Mouse (Mus musculus) ZHBTc4 (cell line): Measurements from ENCODE around the gene Olfr521.
"Not testable (repeated sequence)": the region's sequence is repeated elsewhere in the genome, so short reads cannot be mapped to it uniquely, and the experiment has no call there.

Experiments
- DNase-seq: peaks from one replicate; pipeline ENCODE4 v3.0.0-alpha.2; 2011; ENCODE audit warnings: low read depth, low spot score

Olfr521 gene

DNA sequence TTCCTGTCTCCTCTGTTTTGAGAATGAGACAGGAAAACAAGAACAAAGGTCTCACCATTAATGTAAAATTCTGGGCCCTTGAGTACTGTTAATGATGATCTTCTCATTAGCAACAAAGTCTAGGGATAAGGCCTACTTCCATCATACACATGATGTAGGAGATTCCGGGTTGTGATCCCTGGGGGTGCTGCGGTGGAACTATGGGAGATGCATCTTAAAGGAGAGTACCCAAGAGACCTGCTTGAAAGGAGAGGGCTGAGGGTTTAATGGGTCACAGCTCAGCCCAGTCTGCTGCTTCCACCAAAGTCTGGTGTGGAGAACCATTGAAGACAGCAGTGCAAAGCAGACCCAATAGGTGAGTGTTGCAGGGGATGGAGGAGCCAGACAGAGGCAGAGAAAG, at the start of gene Olfr521:
TSS of gene Olfr521 (plus strand) at position 301 of the 400 bp plus-strand sequence.
- no peak for DNase-seq

DNA sequence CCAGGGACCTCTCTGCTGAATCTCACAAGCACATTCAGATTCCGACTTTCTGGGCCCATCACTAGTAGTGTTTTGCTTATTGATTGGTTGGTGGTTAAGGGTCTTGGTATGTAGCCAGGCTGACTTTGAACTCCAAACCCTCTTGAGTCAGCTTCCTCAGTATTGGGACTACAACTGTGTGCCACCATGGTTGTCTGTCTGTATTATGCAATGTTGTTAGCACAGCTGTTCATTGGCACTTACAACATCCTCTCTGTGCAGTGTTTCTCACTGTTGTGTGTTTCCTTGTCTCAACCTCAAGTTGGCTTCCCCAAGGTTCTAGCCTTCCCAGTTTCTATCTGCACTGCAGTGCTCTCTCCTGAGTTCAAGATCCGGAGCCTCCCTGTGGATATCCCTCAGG, 46.8 kb upstream of the Olfr521 start:
- DNase-seq = no peak

DNA sequence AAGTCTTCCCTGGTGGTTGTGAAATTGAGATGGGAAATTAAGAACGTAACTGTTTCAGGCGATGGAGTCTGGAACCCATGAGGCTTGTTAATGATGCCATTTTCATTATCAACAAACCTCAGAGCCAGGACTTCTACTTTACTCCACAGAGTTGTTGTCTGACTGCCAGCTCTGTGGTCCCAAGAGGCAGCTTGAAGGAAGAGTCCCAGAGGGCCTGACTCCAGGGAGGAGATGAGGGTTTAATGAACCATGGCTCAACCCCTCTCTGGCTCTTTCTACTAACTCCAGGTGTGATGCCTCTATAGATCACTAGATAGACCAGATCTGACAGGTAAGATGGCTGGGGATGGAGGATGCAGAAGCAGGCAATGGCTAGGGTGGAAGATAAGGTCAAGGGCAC, 33.3 kb upstream of the Olfr521 start, which contains the start of gene Olfr520:
TSS of gene Olfr520 (plus strand) at position 301 of the 400 bp plus-strand sequence.
- DNase-seq = no peak

DNA sequence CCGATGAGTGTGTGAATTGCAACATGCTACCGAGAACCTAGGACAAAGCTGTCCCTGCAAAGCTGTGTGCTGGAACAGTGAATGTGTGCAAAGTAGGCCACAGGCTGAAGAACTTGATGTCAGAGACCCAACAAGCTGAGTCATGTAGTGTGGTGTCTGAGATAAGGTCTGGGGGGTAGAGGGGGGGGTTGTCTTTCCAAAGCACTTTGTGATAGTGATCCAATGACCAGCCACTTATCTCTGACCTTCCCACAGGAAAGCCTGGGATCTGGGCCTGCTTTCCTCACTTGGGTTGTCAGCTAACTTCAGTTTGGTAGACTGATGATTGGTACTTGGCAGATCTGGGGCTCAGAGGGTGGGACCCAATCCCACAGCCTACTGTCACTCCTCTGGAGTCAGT, 28.7 kb upstream of the Olfr521 start:
- DNase-seq = no peak

DNA sequence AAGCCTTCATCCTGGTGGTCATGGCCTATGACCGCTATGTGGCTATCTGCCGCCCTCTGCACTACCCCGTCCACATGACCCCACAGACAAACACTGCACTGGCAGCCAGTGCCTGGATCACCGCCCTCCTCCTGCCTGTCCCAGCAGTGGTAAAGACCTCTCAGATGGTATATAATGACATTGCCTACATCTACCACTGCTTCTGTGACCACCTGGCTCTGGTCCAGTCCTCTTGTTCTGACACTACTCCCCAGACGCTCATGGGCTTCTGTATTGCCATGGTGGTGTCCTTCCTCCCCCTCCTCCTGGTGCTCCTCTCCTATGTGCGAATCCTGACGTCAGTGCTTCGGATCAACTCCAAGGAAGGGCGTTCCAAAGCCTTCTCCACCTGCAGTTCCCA, 27.8 kb upstream of the Olfr521 start:
- DNase-seq = not testable (repeated sequence)

DNA sequence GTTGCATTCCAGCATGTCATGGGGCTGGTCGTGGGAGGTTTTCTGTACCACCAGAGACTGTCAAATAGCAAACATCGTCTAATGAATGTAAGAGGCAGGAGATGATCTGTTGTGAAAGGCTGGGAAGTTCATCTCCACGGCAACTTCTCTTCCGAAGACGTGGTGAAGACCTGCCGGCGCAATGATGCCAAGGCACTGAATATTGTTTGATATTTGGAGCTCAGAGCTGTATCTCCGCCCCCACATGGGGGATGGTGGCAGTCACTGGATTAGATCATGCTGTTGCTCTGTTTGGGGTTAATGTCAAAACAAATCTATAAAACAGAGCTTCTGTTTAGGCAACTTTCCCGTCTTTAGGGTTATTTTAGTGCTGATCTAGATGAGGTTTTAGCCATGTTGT, 24.0 kb upstream of the Olfr521 start:
- DNase-seq = peak; percentile 21

DNA sequence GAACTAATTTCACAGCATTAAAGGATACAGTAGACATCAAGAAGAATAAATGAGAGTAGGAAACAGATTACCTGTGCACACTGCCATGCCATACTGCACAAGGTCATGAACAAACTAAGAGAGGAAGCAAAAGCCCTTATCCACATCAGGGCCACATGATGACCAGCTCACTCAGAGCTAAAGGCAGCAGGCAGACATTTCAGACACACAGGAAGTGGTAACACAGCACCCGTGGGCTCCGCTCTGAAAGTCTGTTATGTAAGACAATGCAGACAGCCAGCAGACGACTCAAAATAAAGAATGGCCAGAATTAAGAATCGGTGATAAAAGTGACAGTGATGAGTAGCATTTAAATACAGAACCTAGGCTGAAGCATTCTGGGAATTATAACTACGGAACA, 18.1 kb downstream of the Olfr521 start:
- no peak for DNase-seq

DNA sequence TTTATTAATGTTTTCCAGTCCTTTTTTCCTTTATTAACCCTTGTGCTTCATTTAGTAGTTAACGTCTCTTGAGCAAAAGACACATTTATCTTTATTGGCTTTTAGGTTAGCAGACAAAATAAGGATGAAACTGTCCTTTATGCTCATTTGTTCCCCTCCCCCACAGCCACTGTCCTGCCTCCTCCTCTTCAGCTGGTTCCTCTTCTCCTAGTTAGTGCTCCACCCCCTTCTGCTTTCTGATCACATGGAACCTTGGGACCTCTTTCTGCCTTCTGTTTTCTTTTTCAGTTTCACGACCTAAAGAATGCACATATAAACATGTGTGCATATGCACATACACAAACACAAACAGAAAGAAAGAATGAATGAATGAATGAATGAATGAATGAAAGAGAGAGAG, 18.6 kb downstream of the Olfr521 start:
- no peak for DNase-seq

DNA sequence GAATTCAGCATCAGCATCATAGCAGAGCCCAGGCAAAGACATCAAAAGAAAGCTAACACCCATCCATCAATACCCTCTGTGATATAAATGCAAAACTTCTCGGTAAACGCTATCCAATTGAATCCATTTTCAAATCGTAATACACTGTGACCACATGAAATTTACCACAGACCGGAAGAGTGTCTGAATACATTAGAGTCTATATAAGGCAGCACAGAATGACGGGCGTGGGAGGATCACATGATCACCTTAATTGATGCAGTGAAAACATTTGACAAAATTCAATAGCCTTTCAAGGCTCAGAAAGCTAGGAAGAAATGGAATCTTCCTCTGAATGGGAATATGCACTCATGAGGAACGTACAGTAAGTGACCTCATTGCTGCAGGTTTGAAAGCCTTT, 20.1 kb downstream of the Olfr521 start:
- DNase-seq = no peak

DNA sequence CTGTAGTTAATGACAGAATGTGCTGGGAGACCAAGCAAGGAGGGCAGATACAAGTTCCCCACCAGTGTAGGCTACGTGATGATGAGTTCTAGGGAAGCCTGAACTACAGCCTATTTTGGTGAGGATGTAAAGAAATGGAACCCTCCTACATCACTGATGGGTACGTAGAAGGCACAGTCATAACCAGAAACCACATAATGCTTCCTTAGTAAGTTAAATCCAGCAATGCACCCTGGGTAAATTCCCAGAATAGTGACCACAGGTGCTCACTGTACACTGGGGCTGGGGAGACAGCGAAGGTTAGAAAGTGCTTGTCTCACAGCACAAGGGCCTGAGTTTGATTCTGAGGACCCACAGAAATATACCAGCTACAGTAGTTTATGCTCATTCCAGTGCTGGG, 22.2 kb downstream of the Olfr521 start:
- DNase-seq = no peak

DNA sequence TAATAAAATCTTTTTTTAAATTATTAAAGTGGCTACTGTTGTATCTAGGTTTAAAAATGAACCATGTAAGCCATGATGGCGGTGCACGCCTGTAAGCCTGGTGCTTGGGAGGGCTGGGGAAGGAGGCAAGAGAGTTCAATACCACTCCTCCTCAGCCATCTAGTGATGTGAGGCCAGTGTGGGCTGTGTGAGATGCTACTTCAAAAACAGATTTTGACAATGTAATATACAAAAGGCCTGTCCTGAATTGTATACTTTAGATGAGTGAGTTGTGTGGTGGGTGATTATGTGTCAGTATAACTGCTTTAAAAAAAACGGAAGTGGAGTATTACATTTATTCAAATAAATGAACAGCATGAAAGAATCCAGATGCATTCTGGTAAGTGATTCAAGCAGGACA, 23.5 kb downstream of the Olfr521 start:
- no peak for DNase-seq

DNA sequence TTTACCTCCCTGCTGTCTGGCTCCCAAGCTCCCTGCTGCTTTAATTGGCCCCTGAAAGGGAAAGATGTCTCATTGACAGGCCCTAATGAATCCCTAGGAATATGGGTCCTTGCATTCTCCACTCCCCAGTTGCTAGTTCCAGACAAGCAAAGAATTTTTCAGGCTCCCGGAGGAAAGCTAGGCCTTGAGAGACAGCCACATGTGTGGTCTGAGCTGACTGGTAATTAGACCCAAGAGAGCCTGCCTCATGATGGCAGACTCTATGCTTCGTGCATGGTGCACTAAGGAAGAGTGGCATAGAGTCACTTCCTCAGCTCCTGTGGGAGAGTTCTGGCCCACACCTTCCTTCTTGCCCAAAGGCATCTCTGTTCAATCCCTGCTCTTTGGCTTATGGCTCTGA, 24.6 kb downstream of the Olfr521 start:
- no peak for DNase-seq

DNA sequence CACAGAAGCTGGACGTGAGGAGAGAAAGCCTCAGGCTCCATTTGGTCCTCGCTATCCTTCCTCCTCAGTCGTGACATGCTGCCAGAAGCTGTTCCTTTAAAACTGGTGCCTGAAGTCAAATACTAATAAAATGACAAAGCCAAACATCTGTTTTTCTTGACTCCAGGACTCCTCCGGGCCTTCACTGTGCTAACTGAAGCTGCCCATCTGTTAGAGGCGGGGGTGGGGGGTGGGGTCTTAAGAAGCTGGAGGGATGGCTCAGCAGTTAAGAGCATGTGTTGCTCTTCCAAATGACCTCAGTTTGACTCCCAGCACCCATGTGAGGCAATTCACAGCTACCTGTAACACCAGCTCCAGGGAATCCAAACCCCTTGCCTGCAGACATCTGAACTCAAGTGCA, 25.3 kb downstream of the Olfr521 start:
- peak; percentile 7 for DNase-seq

DNA sequence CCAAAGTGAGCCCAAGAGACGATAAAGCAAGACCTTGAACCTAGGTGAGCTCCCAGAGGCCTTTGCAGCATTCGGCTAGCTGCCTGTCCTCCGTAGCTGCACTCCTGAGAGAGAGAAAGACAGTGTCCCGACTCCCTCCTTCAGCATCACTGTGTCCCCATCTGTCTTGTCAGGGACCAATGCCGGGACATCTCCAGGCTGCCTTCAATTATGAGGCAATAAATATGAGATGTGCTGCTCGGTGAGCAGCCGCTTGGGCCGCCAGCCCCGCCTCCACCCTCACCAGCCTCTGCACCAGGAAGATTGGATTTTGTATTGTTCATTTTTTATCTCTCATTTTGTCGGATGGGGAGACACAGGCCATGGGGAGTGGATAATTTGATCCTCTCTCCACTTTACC, 27.5 kb downstream of the Olfr521 start:
- DNase-seq = no peak

DNA sequence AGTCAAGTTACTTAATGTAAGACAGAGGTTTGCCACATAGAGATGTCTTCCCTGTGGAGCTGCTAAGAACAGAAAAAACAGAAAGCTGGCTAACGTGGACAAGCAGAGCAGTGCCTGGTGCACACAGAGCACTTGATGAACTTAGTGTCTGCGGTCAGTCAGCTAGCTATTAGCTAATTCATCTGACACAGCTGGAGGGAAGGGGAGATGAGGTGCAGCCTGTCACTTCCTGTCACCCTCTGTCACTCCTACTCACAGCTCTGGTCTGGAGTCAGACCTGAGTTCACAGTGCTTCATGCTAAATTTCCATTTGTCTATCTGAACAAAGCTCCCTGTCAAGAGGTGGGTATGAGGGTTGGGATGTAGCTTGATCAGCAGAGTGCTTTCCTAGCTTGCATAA, 30.8 kb downstream of the Olfr521 start:
- DNase-seq = no peak

DNA sequence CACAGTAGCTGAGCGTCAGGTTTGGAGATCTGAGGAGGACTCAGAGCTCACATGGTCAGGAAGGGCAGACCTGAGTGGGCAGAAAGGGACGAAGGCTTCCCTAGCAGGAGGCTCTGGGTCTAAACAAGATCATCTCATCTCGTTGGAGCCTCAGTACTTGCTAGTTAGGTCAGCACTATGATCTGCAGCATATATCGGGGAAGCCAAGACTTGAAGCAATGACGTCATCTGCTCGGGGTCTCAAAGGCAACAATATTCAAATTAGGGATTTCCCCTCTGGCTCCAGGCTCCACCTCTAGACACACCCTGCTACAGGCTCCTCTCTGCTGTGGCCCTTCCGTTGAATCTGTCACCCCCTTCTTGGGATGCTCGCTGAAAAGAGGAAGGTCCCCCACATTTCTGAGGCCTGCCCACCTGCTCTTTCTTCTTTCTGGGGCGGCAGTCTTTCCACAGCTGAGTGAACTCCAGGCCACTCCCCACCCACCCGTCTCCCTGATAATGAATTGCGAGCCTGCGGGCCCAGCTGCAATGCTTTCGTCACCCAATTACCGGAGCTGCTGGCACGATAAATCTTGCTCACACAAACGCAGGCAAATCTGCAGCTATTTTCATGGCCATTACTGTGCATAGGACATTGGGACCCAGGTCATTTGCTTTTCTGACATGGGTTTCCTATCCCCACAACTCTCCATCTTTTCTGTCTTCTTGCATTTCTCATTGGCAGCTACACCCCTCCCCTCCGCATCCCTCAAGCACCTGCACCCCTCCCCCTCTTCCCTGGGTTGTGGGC, 32.1 kb downstream of the Olfr521 start:
- DNase-seq = no peak

DNA sequence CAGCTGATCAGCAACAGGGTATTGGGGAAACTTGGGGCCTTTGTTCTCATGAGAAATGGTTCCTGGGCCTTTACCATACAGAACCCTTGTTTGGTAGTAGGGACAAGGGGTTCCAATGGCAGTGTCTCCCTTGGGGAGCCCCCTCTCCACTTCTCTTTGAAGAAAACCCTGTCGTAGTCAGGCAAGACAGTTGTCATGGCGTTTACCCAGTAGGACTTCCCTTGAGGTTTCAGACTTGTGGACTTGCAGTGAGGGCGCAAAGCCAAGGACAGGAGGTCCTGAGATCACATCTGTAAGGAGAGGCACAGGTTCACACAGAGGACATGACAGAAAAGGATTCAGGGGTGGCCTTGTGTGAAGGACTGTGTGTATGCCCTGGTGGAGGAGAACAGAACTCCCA, 33.2 kb downstream of the Olfr521 start:
- no peak for DNase-seq

DNA sequence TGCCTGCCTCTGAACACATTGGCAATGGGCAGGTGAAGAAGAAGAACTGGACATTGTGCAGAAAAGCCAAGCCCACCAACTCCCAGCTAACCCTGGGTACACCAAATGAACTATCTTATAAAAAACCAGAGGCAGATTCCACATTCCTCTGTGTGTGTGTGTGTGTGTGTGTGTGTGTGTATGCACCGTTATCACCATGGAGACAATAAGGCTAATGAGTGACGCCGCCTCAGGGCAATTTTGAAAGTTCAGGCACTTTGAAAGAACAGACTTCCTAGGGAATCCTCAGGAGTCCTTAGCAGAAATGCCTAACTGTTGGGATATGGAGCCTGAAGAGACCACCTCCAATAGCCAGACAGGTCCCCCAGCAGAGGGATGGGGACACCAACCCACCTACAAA, 34.0 kb downstream of the Olfr521 start:
- DNase-seq = peak; percentile 12

DNA sequence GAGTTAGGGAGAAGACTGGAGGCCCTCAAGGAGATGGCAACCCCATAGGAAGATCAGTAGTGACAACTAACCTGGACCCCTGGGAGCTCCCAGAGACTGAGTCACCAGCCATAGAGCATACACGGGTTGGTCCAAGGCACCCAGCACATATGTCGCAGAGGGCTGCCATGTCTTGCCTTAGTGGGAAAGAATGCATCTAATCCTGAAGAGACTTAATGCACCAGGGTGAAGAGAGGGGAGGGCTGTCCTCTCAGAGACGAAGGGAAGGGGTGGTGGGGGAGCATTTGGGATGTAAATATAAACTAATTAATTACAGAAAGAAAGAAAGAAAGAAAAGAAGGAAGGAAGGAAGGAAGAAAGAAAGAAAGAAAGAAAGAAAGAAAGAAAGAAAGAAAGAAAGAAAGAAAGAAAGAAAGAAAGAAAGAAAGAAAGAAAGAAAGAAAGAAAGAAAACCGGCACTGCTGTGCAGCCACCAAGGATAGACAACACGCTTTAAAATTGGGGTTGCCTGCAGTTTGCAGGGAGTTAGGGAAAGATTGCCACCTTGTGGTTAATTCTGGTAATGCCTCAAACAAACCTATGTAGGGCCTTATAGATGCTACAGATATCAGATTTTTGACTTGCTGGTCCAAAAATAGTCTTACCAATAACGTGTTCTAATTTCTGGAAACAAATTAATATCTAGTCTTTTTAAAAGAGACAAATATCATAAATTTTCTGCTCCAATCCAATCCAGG, 34.8 kb downstream of the Olfr521 start:
- peak; percentile 78 for DNase-seq

DNA sequence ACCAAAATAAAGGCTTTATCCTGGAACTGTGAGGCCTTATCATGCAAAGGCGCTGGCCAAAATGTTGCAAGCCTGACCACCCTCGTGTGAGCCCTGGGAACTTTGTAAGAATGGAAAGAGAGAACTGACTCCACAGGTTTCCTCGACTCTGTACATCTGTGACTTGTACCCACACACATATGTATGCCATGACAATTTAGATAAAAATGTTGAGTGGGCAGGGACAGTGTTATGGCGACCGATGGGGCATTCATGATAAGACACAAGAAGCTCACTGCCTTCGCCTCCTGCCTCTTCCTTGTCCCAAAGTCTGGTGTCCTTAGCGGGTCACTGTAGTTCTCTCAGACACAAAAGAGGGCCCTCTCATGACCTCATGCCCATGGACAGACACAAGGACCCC, 35.8 kb downstream of the Olfr521 start:
- DNase-seq = no peak

DNA sequence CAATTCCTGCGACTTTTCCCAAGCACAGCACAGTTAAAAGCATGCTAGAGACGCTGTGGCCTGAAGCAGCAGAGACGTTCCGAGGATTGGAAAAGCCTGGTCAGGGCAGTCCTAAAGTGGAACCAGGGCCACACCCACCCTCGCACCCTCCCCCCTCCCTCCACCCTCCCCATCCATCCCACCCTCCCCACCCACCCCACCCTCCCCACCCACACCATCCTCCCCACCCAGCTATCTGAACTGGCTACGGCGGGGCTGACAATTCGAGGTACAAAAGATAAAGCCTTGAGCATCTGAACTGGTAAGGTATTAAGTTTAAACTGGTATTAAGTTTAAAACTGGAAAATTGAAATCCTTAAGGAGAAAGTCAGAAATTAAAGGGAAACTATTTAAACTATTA, 40.2 kb downstream of the Olfr521 start:
- no peak for DNase-seq

DNA sequence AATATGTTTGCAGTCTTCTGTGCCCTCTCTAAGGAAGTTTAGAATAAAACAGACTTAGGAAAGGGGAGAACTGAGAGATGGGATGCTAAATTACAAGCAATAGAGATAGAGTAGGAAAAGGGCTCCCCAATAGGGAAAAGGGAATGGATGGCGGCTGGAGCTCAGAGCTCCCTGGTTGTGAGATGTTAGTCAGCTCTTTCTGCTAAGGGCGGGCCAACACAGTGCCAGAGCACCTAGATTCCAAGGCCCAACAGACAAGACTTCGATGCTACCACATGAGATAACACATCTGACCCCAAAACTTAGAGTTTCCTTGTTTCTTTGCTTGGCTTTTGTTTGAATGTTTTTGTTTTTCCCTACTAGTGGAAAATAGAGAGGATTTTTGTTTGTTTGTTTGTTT, 40.7 kb downstream of the Olfr521 start:
- DNase-seq = not testable (repeated sequence)

DNA sequence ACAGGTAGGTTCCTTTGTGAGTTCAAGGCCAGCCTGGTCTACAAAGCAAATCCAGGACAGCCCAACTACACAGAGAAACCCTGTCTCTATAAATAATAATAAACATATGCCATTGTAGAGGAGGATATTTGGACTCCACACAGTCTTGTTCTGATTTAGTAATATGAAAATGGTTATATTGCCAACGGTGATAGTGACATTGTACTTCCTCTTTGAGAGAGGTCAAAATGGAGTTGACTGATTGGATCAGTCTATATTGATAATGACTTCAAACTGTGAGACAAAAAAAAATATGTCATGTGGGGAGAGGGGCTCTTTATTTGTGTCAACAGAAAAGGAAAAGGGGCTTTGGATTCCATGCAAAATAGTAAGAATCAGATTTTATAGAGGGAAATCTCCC, 42.0 kb downstream of the Olfr521 start:
- DNase-seq = no peak
